Mouse (Mus musculus) ES-E14 (cell line): ENCODE data around the gene Gstz1.

ENCODE experiments used
- CHD2 ChIP-seq: IDR thresholded peaks from 2 replicates; pipeline ENCODE4 v1.6.1; 2014; ENCODE audit warnings: mild to moderate bottlenecking, low read depth, low read length, inconsistent platforms
- HCFC1 ChIP-seq: IDR thresholded peaks from 2 replicates; pipeline ENCODE4 v1.6.1; 2012; ENCODE audit warnings: low read length, inconsistent platforms, borderline replicate concordance; ENCODE audit not compliant: insufficient read depth

GRCm38 (mm10) chr12:87142156-87142555, 4.8 kb upstream of the Gstz1 start:
- TF ChIP-seq CHD2 (no peak), HCFC1 (no peak)
